Mouse (Mus musculus) gastrocnemius, postnatal 25 days (tissue): ENCODE measurements around the gene Olfr703. TPM values are rescaled to one million over a fixed set of nuclear protein-coding genes. Genes with fewer than 3 reads are reported as not detected.

Source experiments
- DNase-seq: peaks from one replicate; pipeline ENCODE4 v3.0.0; 2022
- long read RNA-seq, 2 experiments: library from polyadenylated mRNA; stranded (forward); transcript quantifications; one replicate each; pipeline ENCODE4 v2.0.0; 2021
- total RNA-seq, 2 experiments: library from RNA; stranded (reverse); gene quantifications; 1 replicate in 1 of 2; 2 replicates in 1 of 2; pipeline ENCODE4 v1.2.3; 2021

The Olfr703 gene
- not detected for total RNA-seq
- long read RNA-seq, experiment 1, result 0 reads
- long read RNA-seq, experiment 2, result 0 reads

- no peak for DNase-seq
These were observed at the start of gene Olfr703 for GRCm38 (mm10) chr7:106843060-106843459. Gene Olfr703 (plus strand): TSS chr7:106843360.

GRCm38 (mm10) chr7:106808734-106809133, 34.4 kb upstream of the Olfr703 start, which contains the start of gene Olfr700:
Gene Olfr700 (minus strand): TSS chr7:106808834.
- no peak for DNase-seq

- no peak for DNase-seq
These were observed 29.3 kb upstream of the Olfr703 start, which contains the start of gene Olfr701 for GRCm38 (mm10) chr7:106813829-106814228. Gene Olfr701 (plus strand): TSS chr7:106814129.

- DNase-seq, result no peak
These were observed 27.4 kb upstream of the Olfr703 start for GRCm38 (mm10) chr7:106815775-106816174.

- no peak for DNase-seq
These were observed 24.7 kb upstream of the Olfr703 start for GRCm38 (mm10) chr7:106818414-106818813.

GRCm38 (mm10) chr7:106833793-106834192, 9.4 kb upstream of the Olfr703 start, which contains the start of gene Olfr702:
Gene Olfr702 (minus strand): TSS chr7:106833893.
- no peak for DNase-seq

- DNase-seq, result no peak
These were observed 19.7 kb downstream of the Olfr703 start, which contains the start of gene Olfr704 for GRCm38 (mm10) chr7:106862885-106863284. Gene Olfr704 (plus strand): TSS chr7:106863185.

GRCm38 (mm10) chr7:106876791-106877190, 33.6 kb downstream of the Olfr703 start, which contains the start of gene Olfr705:
Gene Olfr705 (minus strand): TSS chr7:106876891.
- no peak for DNase-seq

GRCm38 (mm10) chr7:106888062-106888461, 44.9 kb downstream of the Olfr703 start, which contains the start of gene Olfr706:
Gene Olfr706 (minus strand): TSS chr7:106888162.
- no peak for DNase-seq

Other genes starting within 250 kb of the Olfr703 start
- gene Olfr693, start 162.8 kb upstream of the Olfr703 start, total RNA-seq, result not detected
- gene Olfr694, start 151.5 kb upstream of the Olfr703 start, total RNA-seq, result not detected
- gene Olfr695, start 127.0 kb upstream of the Olfr703 start, total RNA-seq, result not detected
- gene Olfr697, start 100.9 kb upstream of the Olfr703 start, total RNA-seq, result not detected
- gene Olfr698, start 88.0 kb upstream of the Olfr703 start, total RNA-seq, result not detected
- gene Olfr699, start 50.2 kb upstream of the Olfr703 start, total RNA-seq, result not detected
- not detected for gene Olfr700, start 34.5 kb upstream of the Olfr703 start, total RNA-seq
- gene Olfr701, start 29.2 kb upstream of the Olfr703 start, total RNA-seq, result not detected
- not detected for gene Olfr702, start 9.5 kb upstream of the Olfr703 start, total RNA-seq
- not detected for gene Olfr704, start 19.8 kb downstream of the Olfr703 start, total RNA-seq
- not detected for gene Olfr705, start 33.5 kb downstream of the Olfr703 start, total RNA-seq
- not detected for gene Olfr706, start 44.8 kb downstream of the Olfr703 start, total RNA-seq
- not detected for gene Olfr707, start 57.9 kb downstream of the Olfr703 start, total RNA-seq
- not detected for gene Olfr1532-ps1, start 64.6 kb downstream of the Olfr703 start, total RNA-seq
- not detected for gene Olfr709-ps1, start 88.9 kb downstream of the Olfr703 start, total RNA-seq
- not detected for gene Olfr710, start 105.0 kb downstream of the Olfr703 start, total RNA-seq
- gene Olfr6, start 120.6 kb downstream of the Olfr703 start, total RNA-seq, result not detected
- gene Olfr711, start 132.1 kb downstream of the Olfr703 start, total RNA-seq, result not detected
- gene Olfr2, start 162.7 kb downstream of the Olfr703 start, total RNA-seq, result not detected
- not detected for gene Olfr713, start 187.8 kb downstream of the Olfr703 start, total RNA-seq
- not detected for gene Olfr714, start 227.6 kb downstream of the Olfr703 start, total RNA-seq
- gene Olfr17, start 249.9 kb downstream of the Olfr703 start, total RNA-seq, result not detected